Mouse (Mus musculus) CH12.LX (cell line): ENCODE data around the gene Impdh1.

Experiments used
- BHLHE40 ChIP-seq: IDR thresholded peaks from 2 replicates; pipeline ENCODE4 v1.6.1; 2011; ENCODE audit warnings: mild to moderate bottlenecking, low read depth, low read length, improper control_type of control experiment
- CHD1 ChIP-seq: IDR thresholded peaks from 2 replicates; pipeline ENCODE4 v1.6.1; 2012; ENCODE audit warnings: low read depth, low read length, improper control_type of control experiment, inconsistent platforms
- CTCF ChIP-seq, 2 experiments: IDR thresholded peaks in 1 of 2; conservative IDR thresholded peaks in 1 of 2; 2 replicates each; pipeline ENCODE4 v1.5.1; 2011 to 2012; ENCODE audit warnings: low read depth in 2 of 2, low read length in 2 of 2, improper control_type of control experiment in 1 of 2, inconsistent platforms in 1 of 2, mild to moderate bottlenecking in 1 of 2, moderate library complexity in 1 of 2
- EP300 ChIP-seq: IDR thresholded peaks from 2 replicates; pipeline ENCODE4 v1.6.1; 2011; ENCODE audit warnings: low read length, improper control_type of control experiment
- ETS1 ChIP-seq: conservative IDR thresholded peaks from 2 replicates; pipeline ENCODE4 v1.6.1; 2012; ENCODE audit warnings: low read depth, mild to moderate bottlenecking, inconsistent platforms, low read length, improper control_type of control experiment, moderate library complexity
- MAX ChIP-seq: IDR thresholded peaks from 2 replicates; pipeline ENCODE4 v1.6.1; 2011; ENCODE audit warnings: low read length, improper control_type of control experiment
- NRF1 ChIP-seq: IDR thresholded peaks from 2 replicates; pipeline ENCODE4 v1.6.1; 2014; ENCODE audit warnings: low read depth, mild to moderate bottlenecking, inconsistent platforms, low read length, improper control_type of control experiment, moderate library complexity
- POLR2A ChIP-seq: IDR thresholded peaks from 2 replicates; pipeline ENCODE4 v1.6.1; 2011; ENCODE audit warnings: low read depth, mild to moderate bottlenecking, improper control_type of control experiment, low read length
- POLR2AphosphoS2 ChIP-seq: IDR thresholded peaks from 2 replicates; pipeline ENCODE4 v1.6.1; 2011; ENCODE audit warnings: low read depth, low read length, improper control_type of control experiment
- UBTF ChIP-seq: IDR thresholded peaks from 2 replicates; pipeline ENCODE4 v1.6.1; 2012; ENCODE audit warnings: low read depth, mild to moderate bottlenecking, inconsistent platforms, low read length, improper control_type of control experiment, moderate library complexity
- USF1 ChIP-seq: IDR thresholded peaks from 2 replicates; pipeline ENCODE4 v1.6.1; 2014; ENCODE audit warnings: low read depth, mild to moderate bottlenecking, inconsistent platforms, low read length, improper control_type of control experiment
- ZNF384 ChIP-seq: IDR thresholded peaks from 2 replicates; pipeline ENCODE4 v1.6.1; 2012; ENCODE audit warnings: low read depth, low read length, improper control_type of control experiment, inconsistent platforms

DNA sequence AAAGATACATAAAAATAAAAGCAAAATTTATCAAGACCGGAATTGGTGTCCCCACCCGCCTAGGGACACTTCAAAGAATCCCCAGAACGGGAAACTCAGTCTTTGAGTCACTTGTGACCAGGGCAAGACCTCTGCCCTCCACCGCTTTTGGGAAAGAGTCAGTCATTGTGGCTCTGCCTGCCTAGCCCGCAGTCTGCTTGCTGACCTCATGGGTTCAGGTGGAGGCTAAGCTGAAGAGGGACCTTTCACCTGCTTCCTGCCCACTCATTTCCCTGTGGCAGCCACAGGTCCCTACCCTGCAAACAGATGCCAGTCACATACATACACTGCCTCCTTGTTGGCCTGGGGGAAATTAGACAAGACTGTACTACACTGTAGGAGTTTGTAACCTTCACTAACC is 30.4 kb upstream of the Impdh1 start:
- TF ChIP-seq CHD1 = no peak
- peak; percentile 77 for TF ChIP-seq ETS1
- TF ChIP-seq CTCF (conservative IDR thresholded peaks at IDR 0.05 in 1 of 2, IDR thresholded peaks at IDR 0.05 in 1 of 2; ENCODE audit: low read depth in 2 of 2, low read length in 2 of 2) = no peak
- TF ChIP-seq UBTF = no peak
- no peak for TF ChIP-seq POLR2AphosphoS2
- no peak for TF ChIP-seq MAX
- no peak for TF ChIP-seq POLR2A
- no peak for TF ChIP-seq USF1
- no peak for TF ChIP-seq ZNF384
- no peak for TF ChIP-seq NRF1
- 0 out of 2 replicates have a peak, but pooled peaks have one; percentile 10 for TF ChIP-seq BHLHE40
- TF ChIP-seq EP300 = no peak
